Mouse (Mus musculus) kidney, embryonic 16.5 days (tissue): Measurements from ENCODE around the gene Pigx. TPM values are rescaled to one million over a fixed set of nuclear protein-coding genes. Genes with fewer than 3 reads are reported as not detected.

Experiments
- ATAC-seq: fragments of 200-750 bp; cut with Nextera tagmentation; 2 replicates; pipeline ENCODE4 v1.8.0; 2017; ENCODE audit warnings: moderate TSS enrichment; ENCODE audit not compliant: low FRiP score, low TSS enrichment
- H3K27ac ChIP-seq: fragments of 300-500 bp; sonication (generic); 2 replicates; pipeline ENCODE4 v1.5.1; 2014; ENCODE audit warnings: low read length
- H3K27me3 ChIP-seq: fragments of 300-500 bp; sonication (generic); 2 replicates; pipeline ENCODE4 v1.6.1; 2014; ENCODE audit warnings: low read length, control low read depth, mixed read lengths; ENCODE audit not compliant: insufficient read depth
- H3K36me3 ChIP-seq: fragments of 300-500 bp; sonication (generic); 2 replicates; pipeline ENCODE4 v1.6.1; 2014; ENCODE audit warnings: low read length, control low read depth, mixed read lengths; ENCODE audit not compliant: insufficient read depth
- H3K4me1 ChIP-seq: fragments of 300-500 bp; sonication (generic); 2 replicates; pipeline ENCODE4 v1.6.1; 2014; ENCODE audit warnings: low read length, control low read depth, mixed read lengths; ENCODE audit not compliant: insufficient read depth
- H3K4me2 ChIP-seq: fragments of 300-500 bp; sonication (generic); replicated peaks from 2 replicates; pipeline ENCODE4 v1.6.1; 2014; ENCODE audit warnings: low read depth, low read length
- H3K4me3 ChIP-seq: fragments of 300-500 bp; sonication (generic); 2 replicates; pipeline ENCODE4 v1.5.1; 2014; ENCODE audit warnings: mild to moderate bottlenecking, low read length
- H3K9ac ChIP-seq: fragments of 300-500 bp; sonication (generic); replicated peaks from 2 replicates; pipeline ENCODE4 v1.6.1; 2014; ENCODE audit warnings: low read length
- H3K9me3 ChIP-seq: fragments of 300-500 bp; sonication (generic); 2 replicates; pipeline ENCODE4 v1.6.1; 2016; ENCODE audit warnings: low read length, control low read depth
- whole genome bisulfite sequencing: fragments of 180-500 bp; shearing (Covaris S2); extraction: QIAGEN DNeasy Blood & Tissue Kit; methylation state at CpG from one replicate; pipeline ENCODE4 v1.1.7; 2014; 5-methylcytosine and 5-hydroxymethylcytosine counted together
- polyA plus RNA-seq: library from polyadenylated mRNA; unstranded; fragments of >200 nt; fragmentation: Nextera tagmentation; extraction: Ambion mirVana; gene quantifications from 2 replicates; pipeline ENCODE4 v1.2.1, GENCODE M21; 2015

Gene Pigx
- polyA plus RNA-seq, result 130 and 136 TPM in 2 replicates

DNA sequence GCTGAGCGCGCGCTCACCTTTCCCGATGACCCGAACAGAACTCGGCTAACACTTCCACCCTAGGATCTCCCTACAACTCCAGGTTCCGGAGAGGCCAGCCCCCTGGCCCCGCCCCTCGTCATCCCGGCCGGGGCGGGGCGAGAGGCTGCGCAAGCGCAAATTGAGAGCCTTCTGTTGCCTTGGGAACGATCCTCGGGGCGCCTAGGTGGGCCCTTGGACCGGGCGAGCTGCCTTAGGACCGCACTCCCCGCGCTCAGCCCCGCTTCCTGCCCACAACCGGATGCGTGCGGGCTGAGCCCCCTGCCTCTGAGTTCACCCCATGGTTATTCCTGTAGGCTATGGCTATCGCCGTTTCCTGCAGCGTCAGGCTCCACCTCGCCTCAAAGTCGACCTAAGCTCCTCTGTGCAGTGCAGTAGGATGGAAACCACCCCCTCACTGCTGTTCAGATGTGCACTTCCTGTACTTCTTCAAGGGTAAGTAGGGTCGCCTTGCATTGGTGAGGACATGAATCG, at the start of gene Pigx, which contains the start of gene Cep19:
Gene Pigx (minus strand): TSS at position 103 of the 513 bp plus-strand sequence.
Gene Cep19 (plus strand): TSS at position 163 of the 513 bp plus-strand sequence.
- peak; percentile 97 for ATAC-seq
- Histone ChIP-seq H3K36me3 (peaks cover 30% of the 10 kb centered on the region), H3K27ac (peak within 1 kb of the TSS; percentile 89), H3K4me1 (peaks cover 15% of the 10 kb centered on the region), H3K4me3 (peak within 1 kb of the TSS; percentile 80), H3K9ac (peak within 1 kb of the TSS; percentile 94), H3K27me3 (no peaks in the 10 kb centered on the region), H3K4me2 (peak within 1 kb of the TSS; percentile 71), H3K9me3 (no peaks in the 10 kb centered on the region)
- WGBS, result 0% methylated on average over 34 of the region's 34 CpGs

DNA sequence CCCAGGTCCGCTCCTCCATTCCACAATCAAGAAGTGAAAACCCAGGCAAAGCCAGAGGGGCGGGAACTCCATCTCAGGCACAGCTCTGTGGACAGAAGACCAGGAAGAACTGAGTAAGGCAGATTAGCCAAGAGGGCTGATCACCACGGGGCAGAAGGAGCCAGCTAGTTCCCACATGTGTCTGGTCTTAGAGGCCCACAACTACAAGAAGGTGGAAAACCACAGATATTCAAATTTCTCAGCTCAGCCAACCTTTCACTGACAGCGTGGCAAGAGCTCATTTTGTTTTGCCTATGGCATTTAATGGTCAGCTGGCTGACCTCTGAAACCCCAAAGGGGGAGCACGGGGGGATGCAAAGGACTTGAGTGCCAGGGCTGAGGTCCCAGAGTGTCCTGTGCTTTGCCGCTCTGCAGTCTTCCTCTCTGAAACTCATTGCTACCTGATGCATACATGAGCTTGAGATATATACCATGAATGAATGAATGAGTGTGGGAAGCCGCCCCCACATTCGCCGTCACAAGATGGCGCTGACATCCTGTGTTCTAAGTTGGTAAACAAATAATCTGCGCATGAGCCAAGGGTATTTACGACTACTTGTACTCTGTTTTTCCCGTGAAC, 48.2 kb upstream of the Pigx start:
- ATAC-seq, result no peak
- 0 out of 2 replicates have a peak overlapping the region, but pooled peaks have one; percentile 12 for H3K27ac ChIP-seq
- H3K9ac ChIP-seq, result peak overlapping the region; percentile 24; the same call in 1 of the 2 replicates
- WGBS, result 54% methylated on average over 10 of the region's 13 CpGs
- H3K4me1 ChIP-seq, result no peaks in the 10 kb centered on the region
- H3K36me3 ChIP-seq, result peaks cover 26% of the 10 kb centered on the region
- H3K4me2 ChIP-seq, result peak overlapping the region; percentile 39; the same call in 1 of the 2 replicates
- H3K27me3 ChIP-seq, result no peaks in the 10 kb centered on the region
- 0 out of 2 replicates have a peak overlapping the region, but pooled peaks have one; percentile 11 for H3K4me3 ChIP-seq
- peaks cover 11% of the 10 kb centered on the region for H3K9me3 ChIP-seq

DNA sequence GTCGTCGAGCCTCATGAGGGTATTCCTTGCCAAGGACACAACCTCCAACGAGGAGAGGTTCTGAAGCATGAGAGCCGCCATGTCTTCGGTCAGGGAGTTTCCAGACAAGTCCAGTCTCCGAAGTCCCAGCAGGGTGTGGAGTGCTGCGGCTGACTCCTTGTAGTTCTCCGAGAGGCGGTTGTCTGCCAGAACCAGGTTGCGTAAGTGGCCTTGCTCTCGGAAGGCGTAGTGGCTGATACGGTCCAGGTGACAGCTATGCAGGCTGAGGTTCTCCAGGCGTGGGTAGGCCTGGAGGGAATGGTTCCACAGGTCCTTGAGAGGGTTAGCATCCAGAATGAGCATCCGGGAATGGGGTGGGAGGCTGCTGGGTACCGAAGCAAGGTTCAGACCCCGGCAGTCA, 45.1 kb upstream of the Pigx start:
- 96% methylated on average over 17 of the region's 17 CpGs for WGBS
- peaks cover 11% of the 10 kb centered on the region for H3K9me3 ChIP-seq

DNA sequence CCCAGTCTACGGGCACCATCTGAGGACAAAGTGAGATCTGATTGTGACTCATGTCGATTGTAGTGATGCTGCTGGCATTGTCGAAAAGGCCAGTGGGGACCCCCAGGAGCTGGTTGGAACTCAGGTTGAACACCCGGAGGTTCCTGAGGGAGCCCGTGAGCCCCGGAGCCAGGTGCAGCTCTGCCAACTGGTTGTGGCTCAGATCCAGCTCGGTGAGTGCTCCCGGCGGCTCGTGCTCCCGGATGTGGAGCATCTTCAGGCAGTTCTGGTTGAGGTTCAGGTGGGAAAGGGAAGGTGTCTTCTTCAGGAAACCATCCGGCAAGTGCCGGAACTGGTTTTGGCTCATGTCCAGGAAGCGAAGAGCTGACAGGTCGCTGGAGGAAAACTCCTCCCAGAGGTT, 44.2 kb upstream of the Pigx start:
- Histone ChIP-seq H3K4me1 (no peaks in the 10 kb centered on the region), H3K36me3 (peaks cover 27% of the 10 kb centered on the region), H3K27me3 (no peaks in the 10 kb centered on the region), H3K4me2 (no peak overlapping the region), H3K27ac (no peak overlapping the region), H3K9ac (no peak overlapping the region), H3K9me3 (peaks cover 11% of the 10 kb centered on the region), H3K4me3 (no peak overlapping the region)
- 93% methylated on average over 15 of the region's 15 CpGs for WGBS
- ATAC-seq, result no peak

More for the DNA sequence above, 45.1 kb upstream of the Pigx start:
- ATAC-seq, result no peak
- H3K27me3 ChIP-seq, result no peaks in the 10 kb centered on the region
- no peak overlapping the region for H3K9ac ChIP-seq
- no peaks in the 10 kb centered on the region for H3K4me1 ChIP-seq
- no peak overlapping the region for H3K27ac ChIP-seq
- H3K4me3 ChIP-seq, result no peak overlapping the region
- no peak overlapping the region for H3K4me2 ChIP-seq
- peaks cover 27% of the 10 kb centered on the region for H3K36me3 ChIP-seq

DNA sequence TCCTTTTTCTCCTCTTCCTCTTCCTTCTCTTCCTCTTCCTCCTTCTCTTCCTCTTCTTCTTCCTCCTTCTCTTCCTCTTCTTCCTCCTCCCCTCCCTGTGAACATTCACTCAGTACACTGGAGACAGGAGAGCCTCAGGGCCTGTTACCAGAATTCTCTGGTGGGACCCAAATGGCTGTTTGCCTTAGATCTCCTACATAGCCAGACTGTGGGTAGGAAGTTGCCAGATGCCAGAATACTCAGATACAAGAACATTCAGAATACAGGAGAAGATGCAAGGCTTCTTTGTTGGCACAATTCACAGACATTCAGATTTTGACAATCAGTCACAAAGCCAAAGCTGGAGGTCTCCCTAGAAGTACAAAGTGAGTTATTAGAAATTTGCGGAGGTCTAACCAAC, 39.4 kb upstream of the Pigx start:
- Histone ChIP-seq H3K9me3 (peaks cover 9% of the 10 kb centered on the region), H3K27ac (no peak overlapping the region), H3K4me3 (no peak overlapping the region), H3K27me3 (no peaks in the 10 kb centered on the region; the same call in 1 of the 2 replicates), H3K4me1 (no peaks in the 10 kb centered on the region), H3K36me3 (peaks cover 14% of the 10 kb centered on the region), H3K4me2 (no peak overlapping the region), H3K9ac (no peak overlapping the region)
- ATAC-seq, result no peak
- 44% methylated on average over 1 of the region's 1 CpGs for WGBS

DNA sequence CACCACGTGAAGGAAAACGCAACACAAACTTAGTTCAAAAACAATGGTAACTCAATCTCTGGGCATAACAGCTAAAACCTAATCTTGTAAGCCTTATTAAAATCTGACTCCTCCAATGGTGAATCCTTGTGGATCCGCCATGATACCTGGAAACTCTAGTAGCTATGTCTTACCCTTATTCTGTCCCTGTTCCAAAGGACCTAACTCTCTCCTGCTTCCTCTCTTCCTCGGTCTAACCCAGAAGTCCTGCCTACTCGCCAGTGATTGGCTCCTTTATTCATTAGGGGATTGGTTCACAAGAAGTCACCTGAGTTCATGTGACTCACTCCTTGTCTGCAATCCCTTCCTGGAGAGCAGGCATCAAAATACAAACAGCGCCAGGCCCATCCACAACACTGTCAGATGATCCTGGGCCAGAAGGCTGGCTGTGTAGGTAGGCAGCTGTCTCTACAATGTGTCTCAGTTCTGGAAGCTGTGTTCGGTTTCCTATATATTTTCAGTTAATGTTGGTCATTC, 36.4 kb upstream of the Pigx start:
- Histone ChIP-seq H3K4me2 (no peak overlapping the region), H3K27me3 (no peaks in the 10 kb centered on the region; the same call in 1 of the 2 replicates), H3K27ac (no peak overlapping the region), H3K9ac (no peak overlapping the region), H3K4me3 (no peak overlapping the region), H3K36me3 (no peaks in the 10 kb centered on the region), H3K9me3 (no peaks in the 10 kb centered on the region), H3K4me1 (no peaks in the 10 kb centered on the region)
- ATAC-seq, result no peak
- 80% methylated on average over 7 of the region's 7 CpGs for WGBS

DNA sequence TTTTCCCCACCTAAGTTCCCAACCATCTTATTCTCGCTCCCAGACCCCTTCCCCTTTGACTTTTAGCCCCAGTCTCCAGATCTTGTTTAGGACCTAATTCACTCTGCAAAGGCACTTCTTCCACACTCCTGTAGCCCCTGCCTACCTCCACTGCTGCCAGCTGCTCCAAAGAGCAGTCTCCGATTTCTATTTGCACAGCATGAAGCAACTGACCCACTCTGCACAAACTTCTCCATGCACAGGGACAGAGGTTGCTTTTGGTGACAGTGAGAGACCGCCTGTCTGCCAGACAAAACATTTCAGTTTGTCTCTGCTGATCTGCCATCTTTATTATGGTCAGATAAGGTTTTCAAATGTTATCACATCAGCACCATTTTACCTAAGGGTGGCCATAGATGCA, 33.6 kb upstream of the Pigx start:
- no peaks in the 10 kb centered on the region; the same call in 1 of the 2 replicates for H3K27me3 ChIP-seq
- no peak overlapping the region for H3K4me3 ChIP-seq
- H3K9me3 ChIP-seq, result no peaks in the 10 kb centered on the region
- no peaks in the 10 kb centered on the region for H3K36me3 ChIP-seq
- H3K4me2 ChIP-seq, result no peak overlapping the region
- WGBS, result 85% methylated on average over 3 of the region's 3 CpGs
- ATAC-seq, result no peak
- H3K9ac ChIP-seq, result no peak overlapping the region
- H3K4me1 ChIP-seq, result no peaks in the 10 kb centered on the region
- H3K27ac ChIP-seq, result no peak overlapping the region

DNA sequence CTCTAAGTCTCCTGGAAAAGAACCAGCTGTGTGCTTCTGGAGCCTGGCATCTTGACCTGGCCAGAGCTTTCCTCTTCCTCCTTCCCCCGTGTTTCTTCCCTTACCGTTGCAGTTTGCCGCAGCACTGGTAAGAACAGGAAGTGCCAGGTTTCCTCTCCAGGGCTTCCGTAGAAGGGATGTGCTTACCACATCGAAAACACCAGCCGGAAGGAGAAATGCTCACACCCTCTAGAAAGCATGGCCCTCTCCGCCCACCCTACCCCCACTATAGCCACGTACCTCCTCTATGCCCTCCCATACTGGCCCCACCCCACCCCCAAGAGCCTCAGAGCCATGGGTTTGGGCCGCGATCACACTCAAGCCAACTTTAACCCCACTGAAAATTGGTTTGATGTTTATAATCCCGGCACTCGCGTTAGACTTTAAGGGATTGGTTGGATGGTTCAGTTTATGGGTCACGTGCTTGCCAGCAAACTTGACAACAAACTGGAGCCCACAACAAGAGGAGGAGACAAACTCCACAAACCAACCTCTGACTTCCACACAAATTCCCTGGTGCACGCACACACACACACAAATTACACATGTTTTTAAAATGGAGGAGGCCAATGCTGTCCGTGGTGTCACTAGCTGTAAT, 30.8 kb upstream of the Pigx start:
- 66% methylated on average over 16 of the region's 16 CpGs for whole genome bisulfite sequencing
- Histone ChIP-seq H3K9me3 (no peaks in the 10 kb centered on the region), H3K4me2 (no peak overlapping the region), H3K27me3 (no peaks in the 10 kb centered on the region; the same call in 1 of the 2 replicates), H3K36me3 (no peaks in the 10 kb centered on the region), H3K27ac (no peak overlapping the region), H3K9ac (no peak overlapping the region), H3K4me1 (no peaks in the 10 kb centered on the region), H3K4me3 (no peak overlapping the region)
- peak; percentile 76; the same call in 1 of the 2 replicates for ATAC-seq

DNA sequence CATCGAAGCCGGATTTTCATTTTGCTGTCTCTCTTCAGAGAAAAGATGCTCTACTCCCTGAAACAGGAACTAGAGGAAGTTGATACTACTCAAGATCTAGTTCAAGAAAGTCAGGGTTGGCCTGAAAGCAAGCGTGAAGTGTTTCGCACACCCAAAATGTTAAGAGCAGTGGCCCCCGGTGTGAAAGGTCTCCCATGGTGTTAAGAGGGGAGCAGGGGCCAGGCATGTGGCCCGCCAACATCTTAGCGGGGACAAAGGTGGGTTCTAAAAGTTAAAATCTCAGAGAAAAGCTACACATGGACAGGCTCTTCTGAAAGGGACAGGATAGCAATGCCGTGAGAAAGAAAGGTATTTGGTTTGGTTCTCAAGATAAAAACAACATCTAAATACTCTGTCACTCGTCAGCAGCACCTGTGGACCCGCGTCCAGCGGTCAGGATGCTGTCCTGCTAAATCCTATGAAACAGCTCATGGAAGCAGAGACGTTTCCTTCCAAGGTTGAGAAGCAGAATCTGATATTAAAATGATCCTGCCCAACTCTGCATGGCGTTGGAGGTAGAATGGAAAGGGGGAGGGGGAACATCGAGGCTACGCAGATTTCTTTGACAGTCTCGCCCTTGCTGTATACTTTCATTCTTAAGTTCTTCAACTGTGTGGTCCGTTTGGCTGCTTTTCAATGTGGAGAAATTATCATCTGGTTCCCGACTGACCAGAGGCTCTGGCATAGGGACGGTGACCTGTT, 30.1 kb upstream of the Pigx start:
- Histone ChIP-seq H3K27me3 (no peaks in the 10 kb centered on the region), H3K4me3 (no peak overlapping the region), H3K4me2 (no peak overlapping the region), H3K27ac (0 out of 2 replicates have a peak overlapping the region, but pooled peaks have one; percentile 12), H3K9ac (no peak overlapping the region), H3K9me3 (no peaks in the 10 kb centered on the region), H3K36me3 (no peaks in the 10 kb centered on the region), H3K4me1 (no peaks in the 10 kb centered on the region)
- 77% methylated on average over 20 of the region's 20 CpGs for WGBS
- ATAC-seq, result no peak
